Mouse (Mus musculus) frontal cortex, postnatal 25 days (tissue): ENCODE data around the gene Slc41a3.

Experiments
- DNase-seq, 2 experiments: peaks; one replicate each; pipeline ENCODE4 v3.0.0; 2022; ENCODE audit warnings: low spot score in 2 of 2

The Slc41a3 gene

GRCm38 (mm10) chr6:90683831-90684532 is 79.5 kb downstream of the Slc41a3 start:
- no peak for DNase-seq

GRCm38 (mm10) chr6:90686812-90687211 is 82.3 kb downstream of the Slc41a3 start:
- no peak for DNase-seq

GRCm38 (mm10) chr6:90688003-90688402 is 83.5 kb downstream of the Slc41a3 start:
- no peak for DNase-seq

- DNase-seq: no peak
Observed at GRCm38 (mm10) chr6:90688742-90689141, 84.2 kb downstream of the Slc41a3 start.

GRCm38 (mm10) chr6:90689500-90689899 is 85.0 kb downstream of the Slc41a3 start:
- no peak for DNase-seq

- no peak for DNase-seq
Observed at GRCm38 (mm10) chr6:90691935-90692334, 87.4 kb downstream of the Slc41a3 start.

- no peak for DNase-seq
Observed at GRCm38 (mm10) chr6:90692404-90692803, 87.9 kb downstream of the Slc41a3 start.

- no peak for DNase-seq
Observed at GRCm38 (mm10) chr6:90695754-90696153, 91.2 kb downstream of the Slc41a3 start.
